Mouse (Mus musculus) liver, adult 2 months (tissue): ENCODE data around the gene Bclaf3. TPM values are rescaled to one million over a fixed set of nuclear protein-coding genes. Genes with fewer than 3 reads are reported as not detected.

ENCODE experiments used
- DNase-seq: peaks from one replicate; pipeline ENCODE4 v3.0.0-alpha.2; 2011; ENCODE audit warnings: low read depth, low spot score; ENCODE audit errors: extremely low read depth
- H3K27ac ChIP-seq: fragments of 200-500 bp; replicated peaks from 2 replicates; pipeline ENCODE4 v1.5.1; 2012; ENCODE audit warnings: low read depth, mild to moderate bottlenecking, control low read depth, inconsistent platforms, low read length; ENCODE audit not compliant: insufficient read depth
- H3K27me3 ChIP-seq: fragments of 200-500 bp; 2 replicates; pipeline ENCODE4 v1.6.1; 2012; ENCODE audit warnings: mild to moderate bottlenecking, moderate library complexity, low read length, inconsistent platforms; ENCODE audit not compliant: control insufficient read depth, insufficient read depth
- H3K36me3 ChIP-seq: fragments of 200-500 bp; 2 replicates; pipeline ENCODE4 v1.6.1; 2012; ENCODE audit warnings: low read length, inconsistent platforms; ENCODE audit not compliant: control insufficient read depth, insufficient read depth
- H3K4me1 ChIP-seq: fragments of 200-500 bp; 2 replicates; pipeline ENCODE4 v1.6.1; 2011; ENCODE audit warnings: low read length; ENCODE audit not compliant: control insufficient read depth, insufficient read depth
- H3K4me3 ChIP-seq: fragments of 200-500 bp; 2 replicates; pipeline ENCODE4 v1.5.1; 2011; ENCODE audit warnings: low read depth, mild to moderate bottlenecking, control low read depth, low read length, moderate library complexity; ENCODE audit not compliant: insufficient read depth
- H3K79me2 ChIP-seq: fragments of 200-500 bp; 2 replicates; pipeline ENCODE4 v1.6.1; 2012; ENCODE audit warnings: inconsistent platforms, mild to moderate bottlenecking, low read length, moderate library complexity; ENCODE audit not compliant: control insufficient read depth, insufficient read depth
- H3K9ac ChIP-seq: fragments of 200-500 bp; 2 replicates; pipeline ENCODE4 v1.6.1; 2012; ENCODE audit warnings: low read depth, mild to moderate bottlenecking, control low read depth, inconsistent platforms, low read length
- CTCF ChIP-seq: fragments of 200-500 bp; IDR thresholded peaks from 2 replicates; pipeline ENCODE4 v1.5.1; 2011; ENCODE audit warnings: low read depth, low read length, control low read depth
- POLR2A ChIP-seq: fragments of 200-500 bp; IDR thresholded peaks from 2 replicates; pipeline ENCODE4 v1.6.1; 2011; ENCODE audit warnings: low read length, control low read depth; ENCODE audit not compliant: insufficient read depth; ENCODE audit errors: extremely low read depth
- WGBS: fragments of 180-500 bp; shearing (Covaris S2); methylation state at CpG from one replicate; pipeline ENCODE4 v1.1.7; 2018; 5-methylcytosine and 5-hydroxymethylcytosine counted together
- polyA plus RNA-seq: library from polyadenylated mRNA; depleted of rRNA; stranded (reverse); fragments of >200 nt; gene quantifications from 2 replicates; pipeline ENCODE4 v1.2.3, GENCODE M21; 2012; rRNA removed
- total RNA-seq: library from RNA; depleted of rRNA; stranded (reverse); fragments of >200 nt; gene quantifications from 2 replicates; pipeline ENCODE4 v1.2.3, GENCODE M21; 2014; rRNA removed

The Bclaf3 gene
- total and polyA plus RNA-seq, 2 experiments: 0.61 to 2.5 TPM

DNA sequence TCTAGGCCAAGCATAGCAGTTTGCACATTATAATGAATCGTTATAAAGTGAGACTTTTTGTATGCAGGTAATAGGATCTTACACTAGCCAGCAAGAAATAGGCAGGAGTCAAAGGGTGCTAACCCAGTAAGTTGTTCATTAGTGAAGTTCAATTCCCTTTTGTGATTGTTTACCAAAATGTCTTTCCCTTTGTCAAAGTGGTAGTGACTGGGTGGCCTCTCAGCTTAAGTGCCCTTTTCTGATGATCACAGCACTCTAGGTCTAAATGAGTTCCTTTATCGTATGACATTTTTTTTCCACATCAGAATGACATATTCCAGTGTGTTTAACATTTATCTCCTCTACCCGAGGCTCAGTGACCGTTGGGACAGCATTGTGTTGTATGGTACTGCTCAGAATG lies 102.1 kb downstream of the Bclaf3 start:
- Histone ChIP-seq H3K4me3 (no peak overlapping the region), H3K27ac (no peak overlapping the region), H3K27me3 (peaks cover 3% of the 10 kb centered on the region; the same call in 1 of the 2 replicates), H3K9ac (no peak overlapping the region), H3K36me3 (no peaks in the 10 kb centered on the region), H3K4me1 (peaks cover 3% of the 10 kb centered on the region; the same call in 1 of the 2 replicates), H3K79me2 (no peaks in the 10 kb centered on the region)
- DNase-seq: no peak
- WGBS: 67% methylated on average over 4 of the region's 4 CpGs
- no peak for TF ChIP-seq CTCF
- no peak for TF ChIP-seq POLR2A

DNA sequence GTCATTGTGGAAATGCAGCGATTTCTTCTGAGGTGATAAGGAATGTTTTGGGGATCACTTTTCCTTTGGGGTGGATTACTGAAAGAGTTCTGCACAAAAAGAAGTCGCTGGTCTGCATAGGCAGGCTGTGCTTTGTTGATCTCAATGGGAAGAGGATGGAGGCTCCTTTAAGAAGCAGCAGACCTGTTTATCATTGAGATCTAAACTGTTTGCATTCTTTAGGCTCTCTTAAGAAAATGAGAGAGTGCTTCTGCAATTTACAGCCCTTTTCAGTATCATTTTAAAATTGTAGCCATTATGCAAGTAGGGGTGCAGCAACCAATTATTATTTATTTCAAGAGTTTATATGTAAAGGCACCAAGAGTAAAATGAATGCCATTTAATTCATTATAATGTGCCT lies 102.7 kb downstream of the Bclaf3 start:
- H3K4me3 ChIP-seq: no peak overlapping the region
- H3K27me3 ChIP-seq: peaks cover 3% of the 10 kb centered on the region; the same call in 1 of the 2 replicates
- no peak overlapping the region for H3K9ac ChIP-seq
- TF ChIP-seq CTCF (no peak), POLR2A (no peak)
- no peak for DNase-seq
- WGBS: 75% methylated on average over 2 of the region's 2 CpGs
- H3K36me3 ChIP-seq: no peaks in the 10 kb centered on the region
- H3K27ac ChIP-seq: no peak overlapping the region
- no peaks in the 10 kb centered on the region for H3K79me2 ChIP-seq
- peaks cover 3% of the 10 kb centered on the region; the same call in 1 of the 2 replicates for H3K4me1 ChIP-seq

- no peaks in the 10 kb centered on the region for H3K4me1 ChIP-seq
- no peaks in the 10 kb centered on the region for H3K36me3 ChIP-seq
- no peak overlapping the region for H3K9ac ChIP-seq
- no peaks in the 10 kb centered on the region for H3K79me2 ChIP-seq
- WGBS: 78% methylated on average over 4 of the region's 4 CpGs
- H3K27ac ChIP-seq: no peak overlapping the region
- no peaks in the 10 kb centered on the region for H3K27me3 ChIP-seq
- H3K4me3 ChIP-seq: no peak overlapping the region
- TF ChIP-seq CTCF (no peak), POLR2A (no peak)
- peak; percentile 26 for DNase-seq
Observed at GRCm38 (mm10) chrX:159638500-159639227, 112.2 kb downstream of the Bclaf3 start.

GRCm38 (mm10) chrX:159639991-159640390 lies 113.5 kb downstream of the Bclaf3 start:
- H3K4me3 ChIP-seq: no peak overlapping the region
- no peaks in the 10 kb centered on the region for H3K36me3 ChIP-seq
- DNase-seq: no peak
- no peaks in the 10 kb centered on the region for H3K27me3 ChIP-seq
- TF ChIP-seq POLR2A: no peak
- TF ChIP-seq CTCF: no peak
- H3K27ac ChIP-seq: no peak overlapping the region
- no peak overlapping the region for H3K9ac ChIP-seq
- WGBS: 85% methylated on average over 4 of the region's 4 CpGs
- H3K79me2 ChIP-seq: no peaks in the 10 kb centered on the region
- no peaks in the 10 kb centered on the region for H3K4me1 ChIP-seq

Other genes starting within 250 kb of the Bclaf3 start
- 13.8 and 14.8 TPM in 2 replicates for gene Eif1ax, start 154.5 kb upstream of the Bclaf3 start, total RNA-seq
- 37.6 and 49.5 TPM in 2 replicates for gene Eif1ax, start 154.5 kb upstream of the Bclaf3 start, polyA plus RNA-seq
- 0.20 TPM in 1 of 2 replicates, not detected in the other for gene Map7d2, start 112.1 kb upstream of the Bclaf3 start, total RNA-seq
- not detected in 2 replicates for gene Map7d2, start 112.1 kb upstream of the Bclaf3 start, polyA plus RNA-seq
- gene Sh3kbp1, start 100.6 kb downstream of the Bclaf3 start, total RNA-seq: 1.3 and 1.9 TPM in 2 replicates
- 0.20 and 1.0 TPM in 2 replicates for gene Sh3kbp1, start 100.6 kb downstream of the Bclaf3 start, polyA plus RNA-seq